Mouse (Mus musculus) myocyte (in vitro differentiated cells): Measurements from ENCODE around the gene AI481877. TPM values are rescaled to one million over a fixed set of nuclear protein-coding genes. Genes with fewer than 3 reads are reported as not detected.

Source experiments
- H3K27me3 ChIP-seq: one replicate; pipeline ENCODE4 v1.6.1; 2011; ENCODE audit not compliant: control insufficient read depth, insufficient read depth, insufficient read length
- H3K36me3 ChIP-seq: one replicate; pipeline ENCODE4 v1.6.1; 2011; ENCODE audit not compliant: control insufficient read depth, insufficient read depth
- H3K4me2 ChIP-seq: one replicate; pipeline ENCODE4 v1.6.1; 2011; ENCODE audit warnings: low read depth, control low read depth
- H3K4me3 ChIP-seq: one replicate; pipeline ENCODE4 v1.5.1; 2011; ENCODE audit warnings: mild to moderate bottlenecking, control low read depth, moderate library complexity
- H3K79me2 ChIP-seq: one replicate; pipeline ENCODE4 v1.6.1; 2011; ENCODE audit not compliant: control insufficient read depth, insufficient read depth
- H3ac ChIP-seq: one replicate; pipeline ENCODE4 v1.6.1; 2011; ENCODE audit not compliant: control insufficient read depth, insufficient read length
- CEBPB ChIP-seq: IDR thresholded peaks from 2 replicates; pipeline ENCODE4 v1.6.1; 2011; ENCODE audit warnings: mild to moderate bottlenecking, moderate library complexity; ENCODE audit not compliant: poor library complexity, insufficient read depth, severe bottlenecking
- E2F4 ChIP-seq: IDR thresholded peaks from one replicate; pipeline ENCODE4 v1.6.1; 2011; ENCODE audit warnings: mild to moderate bottlenecking, control low read depth, moderate library complexity; ENCODE audit not compliant: insufficient read depth
- MAX ChIP-seq: IDR thresholded peaks from one replicate; pipeline ENCODE4 v1.6.1; 2011; ENCODE audit warnings: low read depth, mild to moderate bottlenecking, control low read depth
- MYOD1 ChIP-seq, 3 experiments: IDR thresholded peaks; one replicate each; pipeline ENCODE4 v1.6.1; 2011; ENCODE audit warnings: control low read depth in 2 of 3, low read depth in 2 of 3, mild to moderate bottlenecking in 2 of 3, moderate library complexity in 1 of 3; ENCODE audit not compliant: insufficient read length in 2 of 3, control insufficient read depth in 1 of 3
- MYOG ChIP-seq, 3 experiments: IDR thresholded peaks; one replicate each; pipeline ENCODE4 v1.6.1; 2011; ENCODE audit warnings: control low read depth in 2 of 3, low read depth in 2 of 3, mild to moderate bottlenecking in 2 of 3; ENCODE audit not compliant: insufficient read length in 2 of 3, control insufficient read depth in 1 of 3, insufficient read depth in 1 of 3
- POLR2A ChIP-seq: IDR thresholded peaks from one replicate; pipeline ENCODE4 v1.6.1; 2011; ENCODE audit warnings: low read depth, mild to moderate bottlenecking, control low read depth, moderate library complexity; ENCODE audit not compliant: insufficient read length
- POLR2AphosphoS2 ChIP-seq: IDR thresholded peaks from one replicate; pipeline ENCODE4 v1.6.1; 2011; ENCODE audit warnings: low read depth, control low read depth; ENCODE audit not compliant: insufficient read length
- REST ChIP-seq: IDR thresholded peaks from one replicate; pipeline ENCODE4 v1.6.1; 2011; ENCODE audit warnings: mild to moderate bottlenecking, control low read depth, moderate library complexity; ENCODE audit not compliant: insufficient read depth, insufficient read length
- SRF ChIP-seq: IDR thresholded peaks from one replicate; pipeline ENCODE4 v1.6.1; 2011; ENCODE audit warnings: low read depth; ENCODE audit not compliant: control insufficient read depth, insufficient read length
- TCF12 ChIP-seq: IDR thresholded peaks from one replicate; pipeline ENCODE4 v1.6.1; 2011; ENCODE audit warnings: mild to moderate bottlenecking, control low read depth; ENCODE audit not compliant: poor library complexity, insufficient read depth, severe bottlenecking
- TCF3 ChIP-seq: IDR thresholded peaks from one replicate; pipeline ENCODE4 v1.6.1; 2011; ENCODE audit warnings: low read depth, control low read depth; ENCODE audit not compliant: insufficient read length
- USF1 ChIP-seq: IDR thresholded peaks from one replicate; pipeline ENCODE4 v1.6.1; 2011; ENCODE audit warnings: low read depth, mild to moderate bottlenecking, control low read depth, moderate library complexity
- polyA plus RNA-seq: library from polyadenylated mRNA; unstranded; fragments of >200 nt; fragmentation: generic; extraction: Trizol; gene quantifications from one replicate; pipeline ENCODE4 v1.2.1, GENCODE M21; 2012; ENCODE audit warnings: missing spikeins

AI481877 gene
- polyA plus RNA-seq, 1 experiment: 0.01 TPM

DNA sequence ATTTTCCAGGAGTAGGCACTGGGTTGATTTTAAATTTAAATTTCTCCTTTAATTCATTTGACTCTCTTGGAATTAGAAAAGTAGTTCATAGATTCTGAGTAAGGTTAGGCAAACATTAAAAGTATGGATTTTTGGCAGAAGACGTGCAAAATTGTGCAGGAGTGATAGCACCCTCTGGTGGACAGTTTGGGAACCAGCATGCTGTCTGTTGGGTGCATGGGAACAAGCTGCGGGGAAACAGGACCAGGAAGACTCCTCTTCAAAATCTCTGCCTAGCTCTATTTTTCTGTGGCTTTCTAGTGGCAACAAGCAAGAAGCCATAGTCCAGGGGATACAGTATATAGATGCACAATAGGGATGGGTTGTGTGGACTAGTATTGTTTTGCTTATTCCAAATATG is 139.1 kb downstream of the AI481877 start:
- H3ac ChIP-seq: no peak overlapping the region
- H3K4me3 ChIP-seq: no peak overlapping the region
- H3K36me3 ChIP-seq: no peaks in the 10 kb centered on the region
- TF ChIP-seq POLR2AphosphoS2: no peak
- TF ChIP-seq MYOG (IDR thresholded peaks at IDR 0.05; ENCODE audit: control insufficient read depth in 1 of 3, insufficient read depth in 1 of 3, insufficient read length in 2 of 3, low read depth in 2 of 3): no peak
- TF ChIP-seq TCF3: no peak
- no peak for TF ChIP-seq TCF12
- no peak for TF ChIP-seq MYOD1 (IDR thresholded peaks at IDR 0.05; ENCODE audit: control insufficient read depth in 1 of 3, insufficient read length in 2 of 3, low read depth in 2 of 3)
- no peak for TF ChIP-seq SRF
- no peak for TF ChIP-seq REST
- no peak for TF ChIP-seq USF1
- no peak for TF ChIP-seq E2F4
- no peak for TF ChIP-seq POLR2A
- no peak for TF ChIP-seq MAX
- no peak for TF ChIP-seq CEBPB
- H3K4me2 ChIP-seq: no peak overlapping the region
- H3K27me3 ChIP-seq: no peaks in the 10 kb centered on the region
- H3K79me2 ChIP-seq: peaks cover 15% of the 10 kb centered on the region

DNA sequence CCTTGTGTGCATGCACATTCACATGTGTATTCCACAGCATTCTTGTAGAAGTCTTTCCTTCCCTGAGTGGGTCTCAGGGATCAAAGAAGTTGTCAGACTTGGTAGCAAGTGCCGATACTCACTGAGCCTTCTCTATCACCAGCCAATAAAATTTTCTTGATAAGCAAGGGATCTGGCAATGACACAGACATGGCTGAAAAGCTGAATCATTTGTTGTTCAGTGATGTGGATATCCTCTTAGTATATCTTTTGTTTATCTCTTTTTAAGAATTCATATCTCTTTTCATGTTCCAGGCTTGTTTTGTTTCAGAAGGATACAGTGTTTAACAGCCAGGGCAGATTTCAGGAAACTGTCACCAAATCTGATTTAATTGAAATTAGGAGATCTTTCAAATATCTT is 140.1 kb downstream of the AI481877 start:
- TF ChIP-seq POLR2AphosphoS2: no peak
- TF ChIP-seq TCF3: no peak
- no peak for TF ChIP-seq MYOD1 (IDR thresholded peaks at IDR 0.05; ENCODE audit: control insufficient read depth in 1 of 3, insufficient read length in 2 of 3, low read depth in 2 of 3)
- TF ChIP-seq CEBPB: no peak
- TF ChIP-seq REST: no peak
- TF ChIP-seq SRF: no peak
- no peak for TF ChIP-seq MYOG (IDR thresholded peaks at IDR 0.05; ENCODE audit: control insufficient read depth in 1 of 3, insufficient read depth in 1 of 3, insufficient read length in 2 of 3, low read depth in 2 of 3)
- no peak for TF ChIP-seq TCF12
- no peak for TF ChIP-seq E2F4
- TF ChIP-seq MAX: no peak
- TF ChIP-seq POLR2A: no peak

DNA sequence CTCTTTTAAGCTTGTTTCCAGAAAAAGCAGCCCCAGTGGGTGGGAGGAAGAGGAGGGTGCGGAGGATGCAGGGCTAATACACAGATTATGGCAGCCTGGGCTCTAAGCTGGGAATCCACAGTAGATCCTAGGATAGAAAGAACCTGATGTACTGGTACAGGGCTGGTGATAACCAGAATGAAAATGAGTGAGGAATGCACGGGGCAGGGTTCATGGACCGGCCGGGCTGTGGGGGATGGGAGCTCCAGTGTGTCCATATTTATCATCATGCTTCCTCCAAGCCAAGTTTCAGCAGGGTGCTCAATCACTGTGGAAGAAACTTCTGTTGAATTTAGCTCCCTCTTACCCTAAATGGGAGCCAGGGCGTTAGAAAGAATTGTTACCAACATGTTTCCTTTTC is 141.7 kb downstream of the AI481877 start:
- Histone ChIP-seq H3K79me2 (no peaks in the 10 kb centered on the region), H3K4me3 (no peak overlapping the region), H3K27me3 (no peaks in the 10 kb centered on the region), H3K4me2 (no peak overlapping the region), H3ac (no peak overlapping the region), H3K36me3 (no peaks in the 10 kb centered on the region)
- no peak for TF ChIP-seq TCF3
- TF ChIP-seq MYOD1 (IDR thresholded peaks at IDR 0.05; ENCODE audit: control insufficient read depth in 1 of 3, insufficient read length in 2 of 3, low read depth in 2 of 3): no peak
- TF ChIP-seq MAX: no peak
- TF ChIP-seq POLR2AphosphoS2: no peak
- no peak for TF ChIP-seq POLR2A
- no peak for TF ChIP-seq SRF
- no peak for TF ChIP-seq MYOG (IDR thresholded peaks at IDR 0.05; ENCODE audit: control insufficient read depth in 1 of 3, insufficient read depth in 1 of 3, insufficient read length in 2 of 3, low read depth in 2 of 3)
- no peak for TF ChIP-seq TCF12
- no peak for TF ChIP-seq E2F4
- TF ChIP-seq CEBPB: no peak
- TF ChIP-seq REST: no peak
- TF ChIP-seq USF1: no peak

More for the DNA sequence above, 140.1 kb downstream of the AI481877 start:
- Histone ChIP-seq H3K27me3 (no peaks in the 10 kb centered on the region), H3K4me2 (no peak overlapping the region), H3K36me3 (no peaks in the 10 kb centered on the region), H3K79me2 (peaks cover 5% of the 10 kb centered on the region), H3K4me3 (no peak overlapping the region), H3ac (no peak overlapping the region)

DNA sequence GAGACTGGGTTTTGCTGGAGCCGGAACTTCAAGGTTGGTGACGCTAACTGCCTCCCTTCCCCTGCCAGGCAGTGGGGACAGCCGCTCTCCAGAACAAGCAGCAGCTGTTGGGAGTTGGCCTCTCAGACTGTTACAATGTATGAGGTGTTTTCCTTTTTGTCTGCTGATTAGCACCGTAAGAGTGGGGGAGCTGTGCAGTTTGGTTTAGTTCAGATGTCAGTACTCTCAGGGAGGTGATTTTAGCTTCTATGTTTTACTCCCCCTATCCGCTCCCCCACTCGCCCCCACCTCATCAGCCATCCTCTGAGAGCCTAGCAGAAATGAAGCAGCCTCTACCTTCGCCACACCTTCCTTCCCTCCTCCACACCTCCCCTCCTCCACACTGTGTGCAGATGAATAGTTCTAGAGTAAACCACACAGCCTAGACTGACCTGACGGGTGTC is 143.5 kb downstream of the AI481877 start:
- Histone ChIP-seq H3K79me2 (no peaks in the 10 kb centered on the region), H3K4me2 (no peak overlapping the region), H3K4me3 (no peak overlapping the region), H3ac (no peak overlapping the region), H3K36me3 (no peaks in the 10 kb centered on the region), H3K27me3 (no peaks in the 10 kb centered on the region)
- TF ChIP-seq REST (no peak), USF1 (no peak), POLR2AphosphoS2 (no peak), CEBPB (no peak), SRF (no peak), MAX (no peak), E2F4 (no peak), POLR2A (no peak), MYOD1 (IDR thresholded peaks at IDR 0.05; ENCODE audit: control insufficient read depth in 1 of 3, insufficient read length in 2 of 3, low read depth in 2 of 3) (peak in 1 of 3 experiments; percentile 9), TCF3 (no peak), TCF12 (no peak), MYOG (IDR thresholded peaks at IDR 0.05; ENCODE audit: control insufficient read depth in 1 of 3, insufficient read depth in 1 of 3, insufficient read length in 2 of 3, low read depth in 2 of 3) (peak in 1 of 3 experiments; percentile 51)
